Mouse (Mus musculus) cerebellum, adult (tissue): Measurements from ENCODE around the gene Tex50.
A peak's percentile ranks its signal among the peaks of the same experiment; 100 is the strongest.
"Not testable (repeated sequence)": the region's sequence is repeated elsewhere in the genome, so short reads cannot be mapped to it uniquely, and the experiment has no call there.

Experiments
- ATAC-seq: cut with Nextera tagmentation; 2 replicates; pipeline ENCODE4 v1.9.2; 2017; ENCODE audit warnings: mild to moderate bottlenecking, moderate library complexity, mixed read lengths; ENCODE audit not compliant: insufficient number of reproducible peaks, low FRiP score, low TSS enrichment

The Tex50 gene

DNA sequence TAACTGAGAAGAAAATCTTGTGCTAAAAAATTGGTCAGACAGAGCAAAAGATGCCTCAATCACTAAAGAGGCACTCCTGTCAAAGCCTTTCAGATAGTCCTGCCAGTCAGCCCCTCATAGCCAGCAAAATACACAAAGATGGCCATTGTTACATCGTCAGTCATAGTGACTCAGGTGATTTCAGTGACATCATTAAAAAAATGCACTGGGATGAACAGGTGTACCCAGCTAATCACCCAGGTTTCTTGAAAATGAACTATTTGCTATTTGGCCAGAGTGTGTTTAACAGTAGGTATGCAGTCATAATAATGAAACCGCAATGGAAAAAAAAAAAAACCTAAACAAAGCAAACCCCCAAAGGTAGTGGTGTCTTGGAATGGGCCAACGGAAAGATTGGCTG lies at the start of gene Tex50:
TSS of gene Tex50 (minus strand) at position 101 of the 400 bp plus-strand sequence.
- ATAC-seq: no peak

DNA sequence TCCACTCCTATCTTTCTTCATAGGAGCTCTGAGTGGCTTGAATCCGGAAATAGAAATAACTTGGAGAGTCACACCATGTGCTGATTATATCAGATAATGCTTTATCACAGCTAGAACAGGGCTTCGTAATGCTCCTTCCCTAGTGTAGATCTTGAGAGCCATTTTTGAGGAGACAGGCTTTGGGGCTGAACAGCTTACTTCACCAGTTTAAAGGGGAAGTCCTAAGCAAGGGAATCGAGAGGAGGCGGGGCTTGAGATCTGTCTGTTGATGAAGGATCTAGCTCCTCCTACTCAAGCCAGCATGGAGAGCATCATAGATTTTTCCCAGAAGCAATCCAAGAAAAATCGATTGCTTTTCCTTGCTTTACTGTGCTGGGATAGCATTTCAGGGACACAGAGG lies 40.7 kb upstream of the Tex50 start:
- ATAC-seq: no peak

DNA sequence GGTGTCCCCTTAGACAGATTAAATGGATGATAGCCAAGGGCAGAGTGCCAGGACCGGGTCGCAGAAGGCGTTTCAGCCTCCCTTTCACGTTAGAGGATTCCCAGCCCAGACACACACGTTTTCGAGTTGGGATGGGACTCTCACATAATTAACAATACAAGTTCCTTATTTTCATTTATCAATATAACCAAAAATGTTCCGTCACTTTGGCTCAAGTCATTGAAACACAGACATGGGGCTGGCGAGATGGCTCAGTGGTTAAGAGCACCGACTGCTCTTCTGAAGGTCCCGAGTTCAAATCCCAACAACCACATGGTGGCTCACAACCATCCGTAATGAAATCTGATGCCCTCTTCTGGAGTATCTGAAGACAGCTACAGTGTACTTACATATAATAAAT lies 37.2 kb upstream of the Tex50 start:
- not testable (repeated sequence) for ATAC-seq

DNA sequence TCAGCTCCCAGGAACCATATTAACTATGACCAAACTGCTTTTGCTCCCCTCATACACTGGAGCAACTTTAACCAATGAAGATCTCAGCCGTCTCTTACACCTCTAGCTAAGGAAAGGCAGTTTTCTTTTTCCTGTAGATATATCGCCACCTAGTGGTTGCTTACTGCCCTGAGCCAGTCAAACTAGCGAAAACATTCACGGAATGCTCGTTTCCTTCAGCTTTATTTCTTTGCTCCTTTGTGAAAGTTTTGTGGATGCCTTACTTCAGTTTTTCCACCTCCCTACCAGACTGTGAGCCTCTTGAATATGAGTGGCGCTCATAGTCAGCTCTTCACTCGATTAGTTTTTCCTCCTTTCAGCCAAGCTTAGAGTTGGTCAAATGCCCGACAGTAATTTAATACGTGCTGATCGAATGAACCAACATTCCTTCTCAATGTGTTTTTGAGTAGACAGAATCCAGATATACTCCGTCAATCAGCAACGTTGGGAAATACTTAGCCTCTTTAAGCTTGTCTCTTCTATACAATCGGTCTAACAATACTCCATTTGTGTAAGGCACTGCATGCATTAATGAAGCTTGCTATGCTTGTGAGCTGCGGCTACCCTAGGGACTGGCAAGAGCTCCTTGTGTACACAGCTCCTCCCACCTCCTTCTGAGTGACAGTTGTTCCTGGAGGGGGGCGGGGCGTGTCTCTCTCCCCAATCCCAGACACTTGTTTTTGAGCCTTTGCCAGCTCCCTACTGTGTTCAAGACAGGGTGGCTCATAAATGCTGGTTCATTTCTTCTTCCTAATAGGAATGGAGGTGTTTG lies 36.6 kb upstream of the Tex50 start:
- peak; percentile 94 for ATAC-seq

DNA sequence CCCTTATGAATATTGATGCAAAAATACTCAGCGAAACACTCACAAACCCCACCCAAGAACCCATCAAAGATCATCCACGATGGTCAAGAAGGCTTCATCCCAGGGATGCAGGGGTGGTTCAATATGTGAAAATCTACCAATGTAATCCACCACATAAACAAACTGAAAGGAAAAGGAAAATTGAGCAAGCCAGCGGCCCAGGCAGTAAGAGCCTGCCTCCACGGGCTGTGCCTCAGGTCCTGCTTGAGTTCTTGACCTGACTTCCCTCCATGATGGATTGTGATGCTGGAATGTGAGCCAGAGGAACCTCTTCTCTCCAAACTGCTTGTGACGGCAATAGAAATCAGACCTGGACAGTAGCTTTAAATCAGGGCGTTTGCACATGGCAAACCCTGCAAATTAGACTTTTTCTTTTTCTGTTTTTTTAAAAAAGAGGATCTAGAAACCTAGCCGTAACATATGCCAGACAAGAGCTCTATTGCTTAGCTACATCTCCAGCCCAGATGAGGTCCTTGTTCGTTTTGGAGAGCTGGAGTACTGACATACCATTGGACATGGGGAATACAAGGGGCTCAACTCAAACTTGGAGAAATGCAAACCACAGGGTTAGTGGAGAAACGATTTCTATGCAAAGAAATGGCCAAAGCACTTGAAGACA lies 31.3 kb upstream of the Tex50 start:
- ATAC-seq: no peak

DNA sequence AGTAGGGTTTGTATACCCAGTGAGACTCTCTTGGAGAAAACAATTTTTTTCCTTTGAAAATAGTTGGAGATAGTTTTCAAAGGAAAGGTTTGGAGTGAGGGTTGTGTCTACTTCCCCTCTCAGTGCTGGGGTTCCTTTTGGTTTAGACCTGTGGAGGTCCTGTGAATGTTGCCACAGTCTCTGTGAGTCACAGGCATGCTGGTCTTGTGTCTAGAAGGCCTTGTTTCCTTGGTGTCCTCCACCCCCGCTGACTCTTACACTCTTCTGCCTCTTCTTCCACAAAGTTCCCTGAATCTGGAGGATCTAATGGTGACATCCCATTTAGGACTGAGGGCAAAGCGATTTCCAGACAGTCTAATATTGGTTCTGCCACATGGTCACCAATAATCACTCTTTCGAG lies 26.3 kb upstream of the Tex50 start:
- no peak for ATAC-seq

DNA sequence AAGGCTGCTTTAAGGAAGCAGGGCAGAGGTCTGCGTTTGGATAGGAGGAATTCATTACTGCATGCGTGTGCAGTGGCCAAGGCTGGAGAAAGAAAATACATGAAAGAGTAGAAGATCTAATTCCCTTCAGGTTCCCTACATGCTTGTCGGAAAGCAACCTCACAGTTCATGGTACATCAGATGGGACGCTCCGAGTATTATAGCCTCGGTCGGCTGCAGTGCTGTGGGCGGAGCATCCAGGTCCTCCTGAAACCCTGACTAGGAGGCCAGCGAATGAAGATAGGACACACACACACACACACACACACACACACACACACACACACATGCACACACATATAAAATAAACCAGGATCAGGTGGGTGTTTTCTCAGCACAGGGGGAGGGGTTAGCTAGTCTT lies 24.6 kb upstream of the Tex50 start:
- ATAC-seq: no peak

DNA sequence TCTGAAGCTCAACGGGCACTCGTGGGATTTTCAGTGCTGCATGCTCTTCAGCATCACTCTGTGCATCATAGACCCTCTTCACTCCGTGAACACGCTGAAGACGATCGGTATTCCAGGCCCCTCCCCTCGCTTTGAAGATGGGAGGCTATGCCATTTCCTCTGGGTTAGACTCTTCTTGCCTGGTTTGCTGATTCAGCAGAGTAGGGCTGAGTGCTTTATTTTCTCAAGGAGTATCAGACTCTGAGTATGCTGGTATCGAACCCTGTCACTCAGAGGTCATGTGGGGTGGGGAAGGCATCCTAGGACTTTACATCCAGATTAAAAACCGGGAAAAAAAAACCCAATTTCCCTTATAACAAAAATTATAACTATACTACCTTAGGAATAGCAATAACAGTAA lies 23.3 kb upstream of the Tex50 start:
- no peak for ATAC-seq

DNA sequence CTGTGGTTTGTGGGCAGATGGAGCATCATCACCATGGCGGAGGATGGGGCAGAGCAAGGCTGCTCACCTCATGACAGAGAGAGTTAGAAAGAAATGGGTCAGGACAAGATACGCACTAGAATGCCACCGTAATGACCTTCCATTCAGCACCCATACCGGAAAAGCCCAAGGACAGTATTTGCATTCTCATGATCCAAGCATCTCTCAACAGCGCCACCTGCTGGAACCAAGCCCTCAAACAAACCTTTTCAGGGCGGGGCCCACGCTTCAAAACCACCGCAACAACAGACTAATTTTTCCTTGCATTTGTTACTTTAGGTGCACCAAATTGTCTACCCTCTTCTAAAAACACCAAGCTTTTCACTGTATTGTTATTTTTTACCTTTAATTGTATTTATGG lies 21.6 kb upstream of the Tex50 start:
- ATAC-seq: peak; percentile 31; the same call in 1 of the 2 replicates

DNA sequence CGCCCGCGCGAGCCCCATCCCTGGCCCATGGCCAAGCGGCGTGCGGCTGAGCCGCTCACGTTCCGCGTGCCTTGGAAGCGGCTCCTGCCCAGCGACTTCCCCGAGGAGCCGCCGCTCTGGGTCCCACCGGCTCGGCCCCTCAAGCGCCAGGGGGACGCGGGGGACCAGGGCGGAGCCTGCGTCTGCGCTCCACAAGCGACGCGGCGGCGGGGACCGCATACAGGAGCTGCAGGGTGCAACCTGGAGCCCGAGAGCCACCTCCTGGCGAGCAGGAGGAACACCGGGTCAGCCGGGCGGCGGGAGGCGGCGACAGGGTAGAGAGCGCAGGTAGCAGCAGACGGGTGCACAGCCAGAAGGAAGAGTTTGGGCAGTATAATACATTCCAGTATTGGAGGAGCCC lies 11.5 kb upstream of the Tex50 start:
- peak; percentile 90 for ATAC-seq

DNA sequence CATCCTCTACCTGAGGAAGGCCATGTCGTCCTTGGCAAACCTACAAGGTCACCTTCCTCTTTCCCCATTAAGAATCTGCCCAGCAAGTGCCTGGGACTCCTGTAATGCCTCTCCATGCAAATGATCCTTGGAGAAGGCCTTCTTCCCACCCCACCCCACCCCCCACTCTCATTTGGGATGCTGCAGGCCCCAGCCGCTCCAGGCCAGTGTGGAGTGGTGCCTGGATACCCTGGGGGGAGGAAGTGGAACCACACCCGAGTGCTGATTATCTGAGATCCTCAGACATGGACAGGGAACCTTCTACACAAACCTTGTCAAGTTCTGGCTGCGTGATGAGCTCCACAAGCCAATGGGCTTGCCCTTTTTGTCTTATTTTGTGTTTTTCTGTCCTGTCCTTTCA lies 1.2 kb upstream of the Tex50 start:
- no peak for ATAC-seq

DNA sequence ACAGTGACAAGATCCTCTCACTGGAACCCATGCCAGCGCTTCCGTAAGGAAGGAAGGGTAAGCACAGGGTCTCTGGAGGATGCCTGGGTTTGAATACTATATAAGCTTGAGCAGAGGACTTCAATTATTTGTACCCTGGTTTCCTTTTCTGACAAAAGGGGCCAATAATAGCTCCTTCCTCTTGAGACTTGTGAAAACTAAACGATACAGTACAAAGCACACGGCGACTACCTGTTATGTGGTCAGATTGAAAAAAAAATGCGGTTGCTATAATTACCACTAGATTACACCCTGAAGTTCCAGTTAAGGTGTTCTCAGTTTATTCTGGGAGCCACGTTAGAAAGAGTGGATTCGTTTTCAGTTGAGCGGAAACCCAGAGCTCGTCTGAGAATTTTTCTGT lies 2.6 kb downstream of the Tex50 start:
- no peak for ATAC-seq

DNA sequence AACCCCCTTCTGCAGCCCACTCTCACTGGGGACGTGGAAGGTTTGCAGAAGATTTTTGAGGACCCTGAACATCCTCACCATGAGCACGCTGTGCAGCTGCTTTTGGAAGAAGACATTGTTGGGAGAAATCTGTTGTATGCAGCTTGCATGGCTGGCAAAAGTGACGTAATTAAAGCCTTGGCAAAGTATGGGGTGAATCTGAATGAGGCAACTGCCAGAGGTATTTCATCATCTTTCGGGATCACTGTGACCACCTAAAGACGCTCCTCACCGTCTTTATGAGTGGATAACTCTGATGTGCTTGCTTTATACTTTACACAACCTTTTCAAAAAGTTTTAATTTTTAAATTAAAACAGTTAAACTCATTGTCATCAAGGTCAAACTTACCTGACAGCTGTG lies 8.0 kb downstream of the Tex50 start:
- no peak for ATAC-seq

DNA sequence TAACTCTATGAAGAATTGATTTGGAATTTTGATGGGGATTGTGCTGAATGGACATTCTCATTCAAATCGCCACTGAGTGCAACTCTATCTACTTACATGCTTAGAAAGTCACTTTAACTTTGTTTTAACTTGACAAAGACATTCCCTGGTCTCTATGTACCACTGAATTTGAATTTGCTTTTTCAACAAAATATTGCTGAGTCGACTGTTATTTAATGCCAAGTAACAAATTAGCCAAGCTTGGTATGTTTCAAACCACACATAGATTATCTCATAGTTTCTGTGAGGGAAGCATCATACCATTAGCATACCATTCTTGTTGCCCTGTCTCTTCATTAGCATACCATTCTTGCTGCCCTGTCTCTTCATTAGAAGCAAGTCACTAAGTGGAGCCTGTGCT lies 11.2 kb downstream of the Tex50 start:
- no peak for ATAC-seq

DNA sequence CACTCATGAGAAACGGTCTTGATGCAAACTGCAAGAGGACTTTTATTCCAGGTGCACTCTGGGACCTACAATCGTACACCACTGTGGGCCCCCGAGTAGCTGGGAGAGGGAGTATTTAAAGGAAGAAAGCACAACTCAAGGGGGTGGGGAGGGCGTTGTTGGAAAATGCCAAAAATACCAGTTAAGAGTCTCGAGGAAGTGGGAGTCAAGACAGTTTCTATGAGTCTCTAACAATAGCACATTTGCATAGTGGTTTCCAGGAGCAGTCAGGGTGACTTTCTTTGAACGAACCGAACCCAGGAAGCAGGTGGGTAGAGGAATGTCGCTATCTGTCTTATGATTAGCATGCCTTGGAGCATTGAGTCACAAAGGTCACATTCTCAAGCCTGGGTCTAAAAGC lies 13.5 kb downstream of the Tex50 start:
- not testable (repeated sequence) for ATAC-seq

DNA sequence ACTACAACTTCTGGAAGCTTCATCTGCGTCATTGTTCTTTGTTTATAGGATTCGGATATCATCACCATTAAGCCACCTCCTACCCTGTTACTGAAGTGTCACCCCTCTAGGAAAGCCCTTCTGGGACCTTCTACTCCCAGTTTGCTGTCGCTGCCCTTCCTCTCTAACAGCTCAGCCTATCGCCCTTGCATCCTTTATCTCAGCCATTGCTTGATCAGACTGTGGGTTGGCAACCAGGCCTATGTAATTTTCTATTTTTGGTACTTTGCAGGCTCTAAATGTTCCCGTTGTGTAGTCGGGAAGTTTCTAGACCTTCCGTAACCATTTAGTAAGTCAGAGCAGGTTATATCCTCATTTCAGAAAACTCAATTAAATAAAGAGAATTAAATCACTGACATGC lies 15.9 kb downstream of the Tex50 start:
- no peak for ATAC-seq

DNA sequence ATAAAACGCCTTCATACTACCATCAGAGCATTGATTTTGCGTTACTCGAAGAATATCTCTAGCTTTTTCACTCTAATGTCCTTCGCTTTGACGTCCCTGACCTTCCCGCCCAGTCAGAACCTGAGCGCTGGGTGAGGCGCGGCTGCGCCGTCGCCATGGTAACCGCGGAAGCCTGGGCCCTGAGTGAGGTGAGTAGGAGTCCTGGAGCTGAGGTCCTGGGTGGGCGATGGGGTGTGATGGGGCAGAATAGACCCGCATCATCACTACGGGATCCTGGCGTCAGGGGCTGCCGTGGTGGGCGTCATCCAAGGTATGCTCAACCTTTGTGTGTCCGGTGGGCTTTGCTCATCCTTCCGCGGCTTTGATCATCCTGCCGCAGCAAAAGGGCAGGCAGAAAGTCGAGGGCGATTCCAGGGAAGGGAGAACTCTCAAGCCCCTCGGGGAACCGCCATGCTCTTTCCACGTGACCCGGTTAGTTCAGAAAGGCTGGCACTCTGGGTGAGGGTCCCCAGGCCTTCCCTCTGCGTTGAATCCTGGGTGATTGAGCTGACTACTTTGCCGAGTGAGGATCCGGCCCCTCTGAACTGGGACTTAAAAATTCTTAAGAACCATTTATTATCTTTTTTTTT lies 16.5 kb downstream of the Tex50 start, which contains the start of gene Ankrd45:
TSS of gene Ankrd45 (plus strand) at position 161 of the 629 bp plus-strand sequence.
- peak; percentile 61; the same call in 1 of the 2 replicates for ATAC-seq

DNA sequence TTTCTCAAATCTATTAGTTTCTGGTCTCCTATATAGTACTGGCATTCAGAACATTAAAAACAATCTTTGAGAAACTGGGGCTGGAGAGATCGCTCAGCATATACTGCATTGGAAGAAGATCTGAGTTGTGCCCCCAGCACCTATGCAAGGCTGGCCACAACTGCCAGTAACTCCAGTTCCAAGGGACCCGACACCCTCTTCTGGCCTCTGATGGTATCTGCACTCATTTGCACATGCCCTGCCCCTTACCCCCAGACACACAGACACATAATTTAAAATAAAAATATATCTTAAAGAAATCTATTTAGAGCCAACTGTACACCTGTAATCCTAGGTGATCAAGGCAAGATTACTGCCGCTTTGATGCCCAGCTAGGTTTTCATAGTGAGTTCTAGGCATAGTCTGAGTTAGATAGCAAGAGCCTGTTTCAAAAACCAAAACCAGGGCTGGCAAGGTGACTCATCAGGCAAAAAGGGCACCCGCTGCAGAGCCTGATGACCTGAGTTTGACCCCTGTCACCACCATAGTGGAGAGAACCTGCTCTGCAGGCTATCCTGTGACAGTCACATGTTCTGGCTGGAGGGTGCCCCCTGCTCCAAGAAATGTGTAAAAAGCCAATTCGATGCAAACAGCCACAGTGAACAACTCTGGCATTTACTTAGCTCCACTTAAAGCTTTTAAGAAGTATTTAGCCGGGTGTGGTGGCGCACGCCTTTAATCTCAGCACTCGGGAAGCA lies 18.9 kb downstream of the Tex50 start:
- ATAC-seq: no peak

DNA sequence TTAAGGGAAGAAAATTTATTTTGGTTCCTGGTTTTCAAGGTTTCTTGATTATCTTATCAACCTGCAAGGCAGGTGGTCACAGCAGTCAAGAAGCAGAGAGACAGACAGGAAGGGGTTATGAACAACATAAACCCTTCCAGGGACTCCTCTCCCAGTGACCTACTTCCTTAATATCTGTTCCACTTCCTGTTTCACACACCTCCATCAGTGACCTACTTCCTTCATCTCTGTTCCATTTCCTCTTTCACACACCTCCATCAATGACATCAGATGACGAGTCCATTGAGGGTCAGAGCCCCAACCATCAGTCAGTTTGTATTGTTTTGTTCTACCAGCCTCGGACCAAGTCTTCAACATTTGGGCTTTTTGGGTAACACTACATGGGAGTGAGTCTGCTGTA lies 19.6 kb downstream of the Tex50 start:
- no peak for ATAC-seq

DNA sequence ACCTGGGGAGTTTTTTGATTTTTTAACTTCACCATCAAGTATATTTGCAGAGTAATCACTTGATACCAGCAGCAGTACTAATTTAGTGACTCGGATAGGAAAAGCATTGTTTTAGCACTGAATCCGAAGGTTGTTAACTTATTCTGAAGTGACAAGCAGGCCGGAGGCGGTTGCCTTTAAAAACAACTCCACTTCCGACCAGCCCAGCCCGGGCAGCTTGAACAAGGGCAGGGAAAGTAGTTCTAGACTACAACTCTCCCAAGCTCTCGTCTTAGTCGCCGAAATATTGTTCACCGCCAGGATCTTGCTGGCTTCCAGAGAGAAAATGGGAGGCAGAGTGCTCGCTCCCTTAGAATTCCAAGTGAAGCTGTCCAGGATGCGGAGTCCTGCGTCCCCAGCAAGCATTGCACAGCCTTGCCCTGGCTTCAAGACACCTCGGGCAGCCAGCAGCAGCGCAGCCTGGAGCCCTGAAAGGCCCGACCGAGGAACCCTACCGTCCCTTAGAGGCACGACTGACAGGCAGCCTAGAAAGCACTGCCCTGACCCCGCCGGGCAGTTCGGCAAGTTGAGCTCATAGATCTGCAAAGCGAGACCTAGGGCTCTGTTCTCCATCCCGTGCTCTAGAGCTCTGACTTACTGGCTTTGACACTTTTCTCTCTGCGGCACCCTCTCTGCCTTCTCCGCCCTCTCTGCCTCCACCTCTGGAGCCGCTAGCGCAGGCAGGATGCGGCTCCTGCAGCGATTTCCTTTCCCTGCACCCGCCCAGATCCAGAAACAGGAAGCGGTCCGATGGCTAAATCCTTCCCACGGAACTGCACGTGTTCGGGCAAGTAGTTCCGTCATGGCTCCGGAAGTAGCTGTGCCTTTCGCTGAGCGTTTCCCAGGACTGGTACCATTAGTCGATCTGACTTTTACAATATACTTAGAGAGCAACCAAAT lies 28.1 kb downstream of the Tex50 start, which contains the start of gene Klhl20:
TSS of gene Klhl20 (minus strand) at position 786 of the 939 bp plus-strand sequence.
- peak; percentile 96 for ATAC-seq
